Mouse (Mus musculus) cerebellum, postnatal 10 days (tissue): Measurements from ENCODE around the gene Foxj1.
"Not testable (repeated sequence)": the region's sequence is repeated elsewhere in the genome, so short reads cannot be mapped to it uniquely, and the experiment has no call there.

ENCODE experiments used
- DNase-seq, 2 experiments: peaks; one replicate each; pipeline ENCODE4 v3.0.0; 2021; ENCODE audit warnings: mixed read lengths in 2 of 2

The Foxj1 gene

GRCm38 (mm10) chr11:116335244-116336036, at the start of gene Foxj1:
Foxj1 (minus strand) TSS chr11:116335399.
- peak; percentile 97 for DNase-seq

- DNase-seq: no peak
Observed at GRCm38 (mm10) chr11:116384171-116384570, 49.0 kb upstream of the Foxj1 start.

DNA sequence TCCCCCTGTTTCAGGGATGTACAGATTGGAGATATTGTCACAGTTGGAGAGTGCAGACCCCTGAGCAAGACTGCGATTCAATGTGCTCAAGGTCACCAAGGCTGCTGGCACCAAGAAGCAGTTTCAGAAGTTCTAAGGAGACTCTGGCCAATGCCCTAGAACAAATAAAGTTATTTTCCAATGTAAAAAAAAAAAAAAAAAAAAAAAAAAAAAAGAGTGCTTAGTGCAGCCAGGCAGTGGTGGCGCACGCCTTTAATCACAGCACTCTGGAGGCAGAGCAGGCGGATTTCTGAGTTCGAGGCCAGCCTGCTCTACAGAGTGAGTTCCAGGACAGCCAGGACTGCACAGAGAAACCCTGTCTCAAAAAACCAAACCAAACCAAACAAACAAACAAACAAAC, 47.9 kb upstream of the Foxj1 start:
- DNase-seq: not testable (repeated sequence)

GRCm38 (mm10) chr11:116380767-116381166, 45.6 kb upstream of the Foxj1 start:
- DNase-seq: no peak

DNA sequence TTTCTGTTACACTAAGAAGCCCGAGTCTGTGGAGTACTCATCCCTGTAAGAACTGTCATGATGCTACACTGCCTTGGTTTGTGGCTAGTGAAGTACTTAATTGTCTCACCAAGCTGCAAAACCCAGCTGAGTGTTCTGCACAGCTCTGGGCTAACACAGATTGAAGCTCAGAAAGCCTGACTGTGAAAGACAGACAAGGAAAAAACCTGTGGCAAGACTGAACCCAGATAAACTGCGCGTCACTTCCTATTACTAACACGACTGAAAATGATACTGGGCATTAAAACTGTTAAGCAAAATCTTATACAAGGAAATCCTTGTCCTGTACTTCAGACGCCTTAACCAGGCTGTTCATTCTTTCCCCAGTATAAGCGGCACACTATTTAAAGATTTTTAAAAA, 44.3 kb upstream of the Foxj1 start:
- no peak for DNase-seq

DNA sequence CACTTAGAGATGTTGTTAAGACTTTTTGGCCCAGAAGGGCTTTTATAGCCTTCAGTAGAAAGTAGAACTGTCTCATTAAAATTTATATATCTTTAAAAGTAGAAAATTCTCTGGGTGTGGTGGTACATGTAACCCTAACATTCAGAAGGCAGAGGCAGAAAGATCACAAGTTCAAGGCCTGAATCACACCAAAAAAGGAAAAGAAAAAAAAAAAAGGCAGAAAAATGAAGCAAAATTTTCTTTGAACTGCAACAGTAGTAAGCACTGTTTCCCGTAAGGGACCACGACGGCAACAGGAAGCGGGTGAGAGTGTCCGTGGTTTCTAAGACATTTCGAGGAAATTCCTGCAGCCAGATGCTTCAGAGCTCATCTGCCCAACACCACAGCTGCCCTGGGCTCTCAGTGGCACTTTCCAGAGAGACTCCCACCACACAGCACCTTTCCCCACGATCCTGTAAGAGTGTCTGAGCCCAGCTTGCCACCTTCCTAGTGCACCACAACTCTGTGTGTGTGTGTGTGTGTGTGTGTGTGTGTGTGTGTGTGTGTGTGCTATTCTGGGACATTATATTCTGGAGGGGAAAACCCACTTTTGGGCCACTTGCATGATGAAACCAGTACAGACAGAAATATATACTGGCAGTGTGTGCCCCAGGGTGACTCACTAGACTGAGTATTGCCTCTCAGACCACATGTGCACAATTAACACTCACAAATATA, 41.9 kb upstream of the Foxj1 start:
- no peak for DNase-seq

- no peak for DNase-seq
Observed at GRCm38 (mm10) chr11:116371894-116372450, 36.8 kb upstream of the Foxj1 start.

DNA sequence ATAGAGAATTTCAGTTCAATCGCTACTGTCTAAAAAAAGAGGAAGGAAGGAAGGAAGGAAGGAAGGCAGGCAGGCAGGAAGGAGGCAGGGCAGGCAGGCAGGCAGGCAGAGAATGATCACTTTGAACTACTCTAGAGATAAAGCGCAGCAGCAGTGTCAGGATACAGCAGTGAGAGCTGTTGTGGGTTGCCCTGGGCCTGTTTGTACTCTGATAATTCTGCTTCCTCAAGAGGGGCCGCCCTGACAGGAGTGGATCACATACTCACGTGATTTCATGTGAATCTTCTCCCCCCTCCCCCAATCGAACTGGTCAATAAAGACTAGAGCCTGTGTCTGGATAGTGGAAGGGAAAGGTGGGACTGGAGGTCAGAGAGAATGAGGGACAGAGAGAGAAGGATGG, 34.4 kb upstream of the Foxj1 start:
- no peak for DNase-seq

- DNase-seq: no peak
Observed at GRCm38 (mm10) chr11:116369051-116369450, 33.9 kb upstream of the Foxj1 start.

DNA sequence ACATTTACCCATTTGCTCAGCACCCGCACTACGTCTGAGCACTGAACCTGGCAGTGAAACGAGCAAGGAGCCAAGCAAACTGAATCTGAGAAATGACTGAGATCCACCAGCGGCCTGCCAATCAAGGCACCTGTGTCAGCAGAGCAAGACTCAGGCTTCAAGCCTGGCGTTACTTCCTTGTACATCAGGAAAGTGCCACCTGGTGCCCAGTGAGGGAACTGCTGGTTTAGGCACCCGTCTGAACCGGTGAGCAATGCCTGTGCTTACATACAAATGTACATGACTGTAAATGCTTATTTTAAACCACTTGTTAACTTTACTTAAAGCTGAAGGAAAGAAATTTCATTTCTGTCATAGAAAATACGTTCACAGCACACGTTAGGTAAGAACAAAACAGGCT, 32.9 kb upstream of the Foxj1 start:
- peak; percentile 95 to 96 for DNase-seq

DNA sequence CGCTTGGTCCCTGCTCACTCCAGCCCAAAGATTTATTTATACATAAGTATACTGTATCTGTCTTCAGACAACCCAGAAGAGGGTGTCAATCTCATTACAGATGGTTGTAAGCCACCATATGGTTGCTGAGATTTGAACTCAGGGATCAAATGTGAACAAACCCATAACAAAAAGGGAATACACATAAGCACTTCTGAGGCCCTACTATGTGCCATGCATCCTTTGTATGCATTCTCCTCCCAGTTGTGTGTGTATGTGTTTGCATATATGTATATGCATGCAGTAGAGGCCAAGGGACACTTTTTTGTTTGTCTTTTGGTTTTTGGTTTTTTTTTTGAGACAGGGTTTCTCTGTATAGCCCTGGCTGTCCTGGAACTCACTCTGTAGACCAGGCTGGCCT, 31.4 kb upstream of the Foxj1 start:
- DNase-seq: no peak

GRCm38 (mm10) chr11:116366124-116366523, 30.9 kb upstream of the Foxj1 start:
- DNase-seq: no peak

- no peak for DNase-seq
Observed at GRCm38 (mm10) chr11:116365432-116365831, 30.2 kb upstream of the Foxj1 start.

DNA sequence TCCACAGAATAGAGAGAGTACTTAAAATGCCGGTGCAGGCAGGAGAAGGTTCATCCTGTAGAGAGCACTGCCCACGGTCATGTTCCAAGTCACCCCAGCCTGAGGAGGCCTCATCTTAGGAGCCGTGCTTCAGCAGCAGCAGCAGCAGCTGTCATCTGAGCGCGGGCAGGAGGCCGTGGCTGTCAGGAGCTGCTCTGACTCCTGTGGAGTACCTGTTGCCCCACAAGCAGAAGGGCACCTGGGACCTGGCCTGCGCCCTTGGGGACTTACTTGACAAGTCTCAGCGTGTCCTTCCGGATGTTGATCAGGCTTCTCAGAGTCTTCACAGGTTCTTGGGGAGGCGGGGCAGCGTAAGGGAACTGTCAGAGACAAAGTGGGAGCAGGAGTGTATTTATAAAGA, 26.8 kb upstream of the Foxj1 start:
- no peak for DNase-seq

DNA sequence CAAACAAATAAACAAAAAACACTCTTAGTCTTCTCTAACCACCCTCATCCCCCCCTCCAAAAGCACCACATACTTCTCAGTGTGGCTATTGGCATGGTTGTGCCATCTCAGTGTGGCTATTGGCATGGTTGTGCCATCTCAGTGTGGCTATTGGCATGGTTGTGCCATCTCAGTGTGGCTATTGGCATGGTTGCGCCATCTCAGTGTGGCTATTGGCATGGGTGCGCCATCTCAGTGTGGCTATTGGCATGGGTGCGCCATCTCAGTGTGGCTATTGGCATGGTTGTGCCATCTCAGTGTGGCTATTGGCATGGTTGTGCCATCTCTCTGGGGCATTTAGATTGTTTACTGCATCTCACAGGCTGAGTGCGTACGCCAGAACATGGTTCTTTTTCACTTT, 25.7 kb upstream of the Foxj1 start:
- peak; percentile 56 to 71 for DNase-seq

DNA sequence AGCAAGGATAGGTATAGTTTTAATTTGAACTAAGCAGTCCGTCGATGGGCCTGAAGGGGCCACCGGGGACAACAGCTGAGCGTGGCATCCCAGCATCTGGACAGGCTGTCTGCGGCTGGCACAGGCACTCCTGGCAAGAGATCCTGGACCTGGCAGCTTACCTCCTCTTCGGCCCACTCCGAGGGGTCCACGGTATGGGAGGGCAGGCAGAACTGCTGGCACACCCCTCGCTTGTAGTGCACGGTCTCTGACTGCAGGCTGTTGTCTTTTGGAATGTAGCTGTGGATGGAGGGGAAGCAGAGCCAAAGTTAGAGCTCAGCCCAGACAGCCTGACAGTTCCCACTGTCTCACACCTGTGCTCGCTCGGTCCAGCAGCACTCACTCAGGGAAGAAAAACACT, 24.5 kb upstream of the Foxj1 start:
- peak; percentile 64 to 81 for DNase-seq

DNA sequence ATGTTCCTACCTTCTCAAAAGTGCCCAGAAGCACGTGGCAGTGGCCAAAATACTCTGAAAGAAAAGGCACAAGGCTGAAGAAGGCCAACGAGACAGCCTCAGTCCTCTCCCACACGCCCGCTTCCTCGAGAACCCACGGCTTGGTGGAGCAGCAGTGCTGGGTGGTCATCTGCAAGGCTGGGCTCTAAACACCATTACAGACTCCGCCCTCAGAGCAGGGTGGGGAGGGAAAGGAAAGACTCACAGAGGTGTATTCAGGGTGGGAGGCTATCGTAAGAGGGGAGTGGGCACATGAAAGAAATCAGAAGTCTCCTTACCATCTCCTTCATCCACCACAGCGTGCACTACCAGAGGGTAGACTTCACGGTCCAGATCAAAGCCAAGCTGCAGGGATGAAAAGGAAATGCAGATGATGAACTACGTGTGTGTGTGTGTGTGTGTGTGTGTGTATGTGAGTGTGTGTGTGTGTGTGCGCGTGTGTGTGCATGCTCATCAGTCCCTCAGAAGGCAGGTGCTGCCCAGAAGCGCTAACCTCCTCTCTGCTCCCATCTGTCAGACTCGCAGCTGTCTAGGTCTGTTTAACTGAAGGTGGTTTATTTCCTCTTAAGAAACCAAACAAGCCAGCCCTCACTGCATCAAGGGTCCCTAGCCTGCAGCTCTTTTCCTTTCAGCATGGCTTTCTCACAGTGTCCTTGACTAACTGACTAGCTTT, 23.9 kb upstream of the Foxj1 start:
- DNase-seq: no peak

- DNase-seq: no peak
Observed at GRCm38 (mm10) chr11:116354521-116354920, 19.3 kb upstream of the Foxj1 start.

GRCm38 (mm10) chr11:116353535-116353934, 18.3 kb upstream of the Foxj1 start:
- DNase-seq: no peak

DNA sequence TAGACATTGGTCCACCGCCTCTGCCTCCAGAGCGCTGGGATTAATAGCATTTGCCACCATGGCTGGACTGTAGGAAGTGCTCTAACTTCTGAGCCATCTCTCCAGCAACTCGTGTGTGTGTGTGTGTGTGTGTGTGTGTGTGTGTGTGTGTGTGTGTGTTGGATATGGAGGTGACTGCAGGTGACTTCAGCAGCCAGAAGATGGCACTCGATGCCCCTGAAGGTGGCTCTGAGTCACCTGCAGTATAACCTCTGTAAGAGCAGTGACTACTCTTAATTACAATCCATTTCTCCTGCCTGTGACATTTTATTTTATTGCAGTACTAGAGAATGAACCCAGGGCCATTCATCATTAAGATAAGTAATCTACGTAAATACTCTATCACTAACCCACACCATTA, 16.1 kb upstream of the Foxj1 start:
- DNase-seq: no peak

- DNase-seq: no peak
Observed at GRCm38 (mm10) chr11:116347955-116348354, 12.8 kb upstream of the Foxj1 start.

DNA sequence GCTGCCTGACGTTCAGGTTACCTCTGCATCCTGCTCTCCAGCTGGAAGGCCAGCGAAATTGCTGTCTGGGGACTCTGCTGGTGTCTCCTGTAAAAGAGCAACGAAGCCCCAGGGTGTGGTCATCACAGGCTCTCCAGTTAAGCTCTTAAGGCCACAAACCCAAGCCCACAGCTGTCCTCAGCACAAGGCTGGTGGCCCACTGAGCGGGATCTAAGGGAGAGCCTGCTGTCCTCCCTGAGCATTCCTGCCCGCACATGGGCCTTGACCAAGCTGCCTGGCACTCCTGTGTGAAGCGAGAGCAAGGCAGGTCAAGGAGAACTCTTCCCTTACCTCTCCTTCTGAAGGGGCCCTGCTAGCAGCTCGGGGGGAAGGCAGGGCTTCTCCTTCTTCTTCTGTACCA, 11.8 kb upstream of the Foxj1 start:
- DNase-seq: no peak

DNA sequence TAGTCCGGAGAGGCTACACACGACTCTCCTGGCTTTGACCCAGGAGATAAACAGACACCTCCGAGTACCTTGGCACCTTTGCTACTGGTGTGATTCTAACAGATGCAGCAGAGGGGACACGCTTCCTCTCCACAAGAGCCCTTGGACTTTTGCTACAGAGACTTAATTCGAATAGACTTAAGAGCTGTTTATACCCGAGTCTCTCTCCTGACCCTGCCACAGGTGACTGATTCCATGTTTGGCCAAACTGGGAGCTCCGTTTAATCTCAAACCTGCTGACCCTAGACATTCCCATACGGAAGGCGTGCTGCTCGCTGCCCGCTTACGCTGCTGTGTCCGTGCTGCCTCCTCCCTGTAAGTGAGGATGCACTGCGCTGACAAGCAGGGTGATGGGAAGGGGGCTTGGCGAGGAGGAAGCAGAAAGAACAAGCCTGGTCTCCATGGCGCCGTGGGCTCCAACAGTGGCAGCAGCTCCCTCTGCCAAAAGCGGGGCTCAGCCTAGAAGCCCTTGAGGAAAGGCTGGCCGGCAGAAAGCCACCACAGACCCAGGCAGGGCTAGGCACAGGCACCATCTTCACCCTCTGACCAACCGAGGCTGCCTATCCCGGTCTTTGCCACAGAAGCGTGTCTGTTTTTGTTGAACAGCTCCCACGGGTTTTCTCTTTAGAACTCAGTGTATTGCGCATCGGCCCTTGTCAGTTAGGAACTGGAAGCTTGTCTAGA, 7.0 kb upstream of the Foxj1 start:
- DNase-seq: peak; percentile 64 to 75
